Mouse (Mus musculus): ENCODE results near the gene Nufip2. TPM values are rescaled to one million over a fixed set of nuclear protein-coding genes. Genes with fewer than 3 reads are reported as not detected.

The Nufip2 gene
- polyA plus RNA-seq, 1 experiment from 2014 or later = 4.0 TPM

- 0 out of 2 replicates have a peak, but pooled peaks have one; percentile 28 for ATAC-seq (ENCODE audit: extremely low read depth, insufficient number of reproducible peaks, low FRiP score, low TSS enrichment)
- H3K4me1 ChIP-seq = peaks cover 81% of the 10 kb centered on the region
- H3K4me3 ChIP-seq = no peak overlapping the region
- H3K36me3 ChIP-seq = 0 out of 2 replicates have a peak, but pooled peaks cover 3% of the 10 kb centered on the region
- peak overlapping the region; percentile 72 for H3K9ac ChIP-seq
- H3K27me3 ChIP-seq (replicated peaks) = no peaks in the 10 kb centered on the region
- no peaks in the 10 kb centered on the region for H3K9me3 ChIP-seq
- H3K4me2 ChIP-seq = peak overlapping the region; percentile 46
- peak overlapping the region; percentile 97 for H3K27ac ChIP-seq (replicated peaks)
- 3% methylated on average over 5 of the region's 5 CpGs for WGBS
Observed at GRCm38 (mm10) chr11:77785396-77785767, 99.4 kb downstream of the Nufip2 start.

GRCm38 (mm10) chr11:77785768-77786561 is 100.0 kb downstream of the Nufip2 start:
- peak overlapping the region; percentile 72 for H3K9ac ChIP-seq
- no peaks in the 10 kb centered on the region for H3K9me3 ChIP-seq
- WGBS = 18% methylated on average over 7 of the region's 7 CpGs
- ATAC-seq (ENCODE audit: extremely low read depth, insufficient number of reproducible peaks, low FRiP score, low TSS enrichment) = no peak
- H3K4me1 ChIP-seq = peaks cover 81% of the 10 kb centered on the region
- peak overlapping the region; percentile 97 for H3K27ac ChIP-seq (replicated peaks)
- no peaks in the 10 kb centered on the region for H3K27me3 ChIP-seq (replicated peaks)
- H3K4me3 ChIP-seq = 0 out of 2 replicates have a peak overlapping the region, but pooled peaks have one; percentile 4
- peak overlapping the region; percentile 46 for H3K4me2 ChIP-seq
- no peaks in the 10 kb centered on the region for H3K36me3 ChIP-seq

- H3K4me3 ChIP-seq = no peak within 1 kb of the TSS
- ATAC-seq (ENCODE audit: extremely low read depth, insufficient number of reproducible peaks, low FRiP score, low TSS enrichment) = no peak
- no peak within 1 kb of the TSS for H3K4me2 ChIP-seq
- no peaks in the 10 kb centered on the region for H3K36me3 ChIP-seq
- no peaks in the 10 kb centered on the region for H3K9me3 ChIP-seq
- H3K27me3 ChIP-seq (replicated peaks) = no peaks in the 10 kb centered on the region
- peak within 1 kb of the TSS; percentile 72 for H3K9ac ChIP-seq
- WGBS = 66% methylated on average over 5 of the region's 5 CpGs
- peaks cover 82% of the 10 kb centered on the region for H3K4me1 ChIP-seq
- H3K27ac ChIP-seq (replicated peaks) = peak within 1 kb of the TSS; percentile 97
Observed at GRCm38 (mm10) chr11:77787707-77788106, 101.8 kb downstream of the Nufip2 start, which contains the start of gene Gm10277. Gm10277 (minus strand) TSS chr11:77787747.

- H3K27ac ChIP-seq (replicated peaks) = no peak overlapping the region
- 84% methylated on average over 5 of the region's 5 CpGs for WGBS
Observed at GRCm38 (mm10) chr11:77789512-77789911, 103.6 kb downstream of the Nufip2 start.

GRCm38 (mm10) chr11:77790286-77790685 is 104.3 kb downstream of the Nufip2 start:
- H3K27me3 ChIP-seq (replicated peaks) = no peaks in the 10 kb centered on the region

More at GRCm38 (mm10) chr11:77789512-77789911, 103.6 kb downstream of the Nufip2 start:
- no peak overlapping the region for H3K4me3 ChIP-seq
- no peaks in the 10 kb centered on the region for H3K36me3 ChIP-seq
- ATAC-seq (ENCODE audit: extremely low read depth, insufficient number of reproducible peaks, low FRiP score, low TSS enrichment) = no peak
- no peak overlapping the region for H3K9ac ChIP-seq
- no peaks in the 10 kb centered on the region for H3K9me3 ChIP-seq
- H3K4me2 ChIP-seq = no peak overlapping the region
- no peaks in the 10 kb centered on the region for H3K27me3 ChIP-seq (replicated peaks)
- H3K4me1 ChIP-seq = peaks cover 74% of the 10 kb centered on the region

GRCm38 (mm10) chr11:77791241-77791727 is 105.3 kb downstream of the Nufip2 start:
- Histone ChIP-seq H3K27me3 (replicated peaks) (no peaks in the 10 kb centered on the region), H3K4me2 (peak overlapping the region; percentile 37), H3K27ac (replicated peaks) (peak overlapping the region; percentile 81), H3K36me3 (no peaks in the 10 kb centered on the region), H3K9me3 (no peaks in the 10 kb centered on the region), H3K4me3 (no peak overlapping the region), H3K9ac (peak overlapping the region; percentile 68), H3K4me1 (peaks cover 56% of the 10 kb centered on the region)
- WGBS = 11% methylated on average over 8 of the region's 8 CpGs
- no peak for ATAC-seq (ENCODE audit: extremely low read depth, insufficient number of reproducible peaks, low FRiP score, low TSS enrichment)

More at GRCm38 (mm10) chr11:77790286-77790685, 104.3 kb downstream of the Nufip2 start:
- H3K27ac ChIP-seq (replicated peaks) = peak overlapping the region; percentile 81
- H3K4me2 ChIP-seq = peak overlapping the region; percentile 37
- H3K36me3 ChIP-seq = no peaks in the 10 kb centered on the region
- peak overlapping the region; percentile 68 for H3K9ac ChIP-seq
- no peaks in the 10 kb centered on the region for H3K9me3 ChIP-seq
- no peak overlapping the region for H3K4me3 ChIP-seq
- ATAC-seq (ENCODE audit: extremely low read depth, insufficient number of reproducible peaks, low FRiP score, low TSS enrichment) = no peak
- whole genome bisulfite sequencing = 16% methylated on average over 9 of the region's 9 CpGs
- peaks cover 66% of the 10 kb centered on the region for H3K4me1 ChIP-seq

Other genes with a start within 250 kb of the Nufip2 start
- gene Coro6, start 223.7 kb upstream of the Nufip2 start, polyA plus RNA-seq (2015; fragmentation: Nextera tagmentation; extraction: Ambion mirVana) = 28.8 and 30.1 TPM in 2 replicates
- gene Ankrd13b, start 196.5 kb upstream of the Nufip2 start, polyA plus RNA-seq (2015; fragmentation: Nextera tagmentation; extraction: Ambion mirVana) = 2.6 and 3.3 TPM in 2 replicates
- gene Git1, start 192.6 kb upstream of the Nufip2 start, polyA plus RNA-seq (2015; fragmentation: Nextera tagmentation; extraction: Ambion mirVana) = 7.8 and 7.9 TPM in 2 replicates
- 1.1 and 1.6 TPM in 2 replicates for gene Abhd15, start 171.0 kb upstream of the Nufip2 start, polyA plus RNA-seq (2015; fragmentation: Nextera tagmentation; extraction: Ambion mirVana)
- gene Trp53i13, start 170.2 kb upstream of the Nufip2 start, polyA plus RNA-seq (2015; fragmentation: Nextera tagmentation; extraction: Ambion mirVana) = 23.5 and 27.7 TPM in 2 replicates
- gene Gm10392, start 167.0 kb upstream of the Nufip2 start, polyA plus RNA-seq (2015; fragmentation: Nextera tagmentation; extraction: Ambion mirVana) = 0.11 TPM in 1 of 2 replicates, not detected in the other
- 10.1 and 11.8 TPM in 2 replicates for gene Taok1, start 78.3 kb upstream of the Nufip2 start, polyA plus RNA-seq (2015; fragmentation: Nextera tagmentation; extraction: Ambion mirVana)
- gene Cryba1, start 39.1 kb downstream of the Nufip2 start, polyA plus RNA-seq (2015; fragmentation: Nextera tagmentation; extraction: Ambion mirVana) = 0.20 TPM in 1 of 2 replicates, not detected in the other
- gene Myo18a, start 77.1 kb downstream of the Nufip2 start, polyA plus RNA-seq (2015; fragmentation: Nextera tagmentation; extraction: Ambion mirVana) = 94.9 and 100.0 TPM in 2 replicates
- gene Gm10277, start 101.6 kb downstream of the Nufip2 start, polyA plus RNA-seq (2015; fragmentation: Nextera tagmentation; extraction: Ambion mirVana) = 1.1 and 1.3 TPM in 2 replicates
- gene Pipox, start 207.9 kb downstream of the Nufip2 start, polyA plus RNA-seq (2015; fragmentation: Nextera tagmentation; extraction: Ambion mirVana) = 4.6 and 4.9 TPM in 2 replicates
- gene Sez6, start 244.6 kb downstream of the Nufip2 start, polyA plus RNA-seq (2015; fragmentation: Nextera tagmentation; extraction: Ambion mirVana) = 0.09 and 0.20 TPM in 2 replicates